Mouse (Mus musculus) 3T3-L1 (cell line): ENCODE measurements around the gene Crtac1.

Experiments
- DNase-seq: peaks from one replicate; pipeline ENCODE4 v3.0.0-alpha.2; 2015; ENCODE audit warnings: low read depth, low spot score

The Crtac1 gene

GRCm38 (mm10) chr19:42279611-42280010 lies 152.0 kb downstream of the Crtac1 start:
- DNase-seq, result no peak

GRCm38 (mm10) chr19:42278461-42278860 lies 153.1 kb downstream of the Crtac1 start:
- DNase-seq, result no peak

- DNase-seq, result no peak
Observed at GRCm38 (mm10) chr19:42277288-42277687, 154.3 kb downstream of the Crtac1 start.

GRCm38 (mm10) chr19:42272003-42272963 lies 159.3 kb downstream of the Crtac1 start:
- peak; percentile 95 for DNase-seq

GRCm38 (mm10) chr19:42271182-42271581 lies 160.4 kb downstream of the Crtac1 start:
- DNase-seq, result no peak

GRCm38 (mm10) chr19:42270119-42270518 lies 161.5 kb downstream of the Crtac1 start:
- no peak for DNase-seq

GRCm38 (mm10) chr19:42268337-42268736 lies 163.2 kb downstream of the Crtac1 start:
- peak; percentile 42 for DNase-seq

GRCm38 (mm10) chr19:42263524-42263923 lies 168.1 kb downstream of the Crtac1 start:
- DNase-seq, result peak; percentile 53

- DNase-seq, result no peak
Observed at GRCm38 (mm10) chr19:42260486-42260885, 171.1 kb downstream of the Crtac1 start.

- DNase-seq, result peak; percentile 89
Observed at GRCm38 (mm10) chr19:42258596-42258995, 173.0 kb downstream of the Crtac1 start.

- peak; percentile 96 for DNase-seq
Observed at GRCm38 (mm10) chr19:42258031-42258430, 173.6 kb downstream of the Crtac1 start.

GRCm38 (mm10) chr19:42257241-42257635 lies 174.3 kb downstream of the Crtac1 start:
- DNase-seq, result no peak

- DNase-seq, result no peak
Observed at GRCm38 (mm10) chr19:42256611-42257240, 174.9 kb downstream of the Crtac1 start.

GRCm38 (mm10) chr19:42255784-42256610 lies 175.6 kb downstream of the Crtac1 start:
- peak; percentile 61 for DNase-seq

GRCm38 (mm10) chr19:42255438-42255783 lies 176.2 kb downstream of the Crtac1 start:
- DNase-seq, result no peak

- DNase-seq, result peak; percentile 72
Observed at GRCm38 (mm10) chr19:42249976-42250914, 181.3 kb downstream of the Crtac1 start.

GRCm38 (mm10) chr19:42247519-42247918 lies 184.1 kb downstream of the Crtac1 start, which contains the start of gene Golga7b:
Golga7b (plus strand) TSS chr19:42247574.
- no peak for DNase-seq

GRCm38 (mm10) chr19:42246626-42247025 lies 185.0 kb downstream of the Crtac1 start:
- DNase-seq, result no peak

GRCm38 (mm10) chr19:42243401-42243800 lies 188.2 kb downstream of the Crtac1 start:
- DNase-seq, result peak; percentile 59

GRCm38 (mm10) chr19:42240881-42241280 lies 190.7 kb downstream of the Crtac1 start:
- peak; percentile 77 for DNase-seq

GRCm38 (mm10) chr19:42238341-42238715 lies 193.3 kb downstream of the Crtac1 start:
- peak; percentile 72 for DNase-seq
